Mouse (Mus musculus): Measurements from ENCODE around the gene Ankrd33b. TPM values are rescaled to one million over a fixed set of nuclear protein-coding genes. Genes with fewer than 3 reads are reported as not detected.

The Ankrd33b gene
- 0.78 and 1.1 TPM in 2 replicates for polyA plus RNA-seq (2014; fragmentation: Nextera tagmentation; extraction: Ambion mirVana)

DNA sequence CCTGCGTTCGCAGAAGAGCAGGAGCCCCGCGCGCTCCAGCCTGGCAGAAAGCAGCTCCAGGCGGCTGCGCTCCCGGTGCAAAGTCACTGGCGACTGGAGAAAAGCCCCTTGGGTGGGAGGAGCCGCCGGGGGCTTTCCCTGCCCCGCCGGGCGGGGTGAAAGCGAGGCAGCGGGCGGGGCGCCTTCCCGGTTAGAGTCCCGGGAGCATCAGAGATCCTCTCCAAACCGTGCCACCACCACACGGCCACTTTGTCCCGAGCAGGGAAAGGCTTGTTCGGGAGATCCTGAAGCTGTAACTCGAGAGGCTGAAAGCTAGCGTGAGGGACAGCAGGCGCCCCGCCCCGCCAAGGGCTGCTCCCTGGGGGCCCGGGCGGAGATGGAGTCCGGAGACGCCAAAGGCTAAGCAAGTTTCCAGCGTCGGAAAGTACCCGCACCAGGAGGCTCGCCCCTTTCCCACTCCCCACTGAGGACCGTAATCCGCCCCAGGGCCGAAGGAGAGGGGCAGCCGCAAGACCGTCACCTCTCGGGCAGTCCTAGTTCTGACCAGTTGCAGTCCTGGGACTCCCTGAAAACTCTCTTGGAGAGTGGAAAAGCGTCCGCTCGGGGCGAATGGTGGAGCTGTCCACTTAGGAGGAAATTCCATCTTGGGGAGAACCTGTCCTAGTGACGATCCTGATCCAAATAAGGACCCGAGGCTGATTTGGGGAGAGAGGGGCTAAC, at the start of gene Ankrd33b:
TSS of gene Ankrd33b (minus strand) at position 246 of the 720 bp plus-strand sequence.
- Histone ChIP-seq H3K27ac (ENCODE audit: low read depth, low read length) (no peak within 1 kb of the TSS), H3K4me1 (ENCODE audit: control insufficient read depth, insufficient read depth, low read length) (peaks cover 13% of the 10 kb centered on the region; the same call in 1 of the 2 replicates), H3K4me2 (ENCODE audit: low read depth) (peak within 1 kb of the TSS; percentile 99), H3K9ac (ENCODE audit: low read length) (peak within 1 kb of the TSS; percentile 48), H3K36me3 (ENCODE audit: control insufficient read depth, insufficient read depth, low read length) (no peaks in the 10 kb centered on the region), H3K9me3 (ENCODE audit: control insufficient read depth, low read length) (no peaks in the 10 kb centered on the region), H3K4me3 (ENCODE audit: low read depth, low read length) (peak within 1 kb of the TSS; percentile 62), H3K27me3 (ENCODE audit: control insufficient read depth, insufficient read depth, low read length) (peaks cover 49% of the 10 kb centered on the region)
- ATAC-seq (ENCODE audit: insufficient read depth, low FRiP score, low TSS enrichment), result peak; percentile 45; the same call in 1 of the 2 replicates
- under 1% methylated on average over 44 of the region's 49 CpGs for WGBS
- peak; percentile 70 for DNase-seq (ENCODE audit: low spot score)

DNA sequence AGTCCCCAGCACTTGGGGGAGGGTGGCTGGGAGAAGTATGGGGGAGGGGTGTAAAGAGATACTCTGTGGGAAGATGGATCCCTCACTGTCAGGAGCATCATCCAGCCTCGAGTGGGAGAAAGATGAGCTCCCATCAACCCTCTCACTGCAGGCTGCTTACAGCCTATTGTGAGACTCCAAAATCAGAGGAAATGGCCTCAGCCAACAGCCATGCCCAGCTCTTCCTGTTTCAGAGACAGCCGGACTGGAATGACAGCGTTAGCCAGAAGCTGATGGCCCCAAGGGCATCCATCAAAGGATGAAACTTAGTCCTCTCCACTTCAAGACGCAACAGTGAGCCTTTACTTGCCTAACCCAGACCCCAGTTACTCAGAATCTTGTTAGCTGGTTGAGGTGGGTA, 47.7 kb upstream of the Ankrd33b start:
- WGBS, result 73% methylated on average over 4 of the region's 4 CpGs
- no peak for ATAC-seq (ENCODE audit: insufficient read depth, low FRiP score, low TSS enrichment)
- Histone ChIP-seq H3K27me3 (ENCODE audit: control insufficient read depth, insufficient read depth, low read length) (no peaks in the 10 kb centered on the region), H3K36me3 (ENCODE audit: control insufficient read depth, insufficient read depth, low read length) (no peaks in the 10 kb centered on the region), H3K9ac (ENCODE audit: low read length) (no peak overlapping the region), H3K4me1 (ENCODE audit: control insufficient read depth, insufficient read depth, low read length) (no peaks in the 10 kb centered on the region), H3K9me3 (ENCODE audit: control insufficient read depth, low read length) (no peaks in the 10 kb centered on the region), H3K27ac (ENCODE audit: low read depth, low read length) (no peak overlapping the region), H3K4me3 (ENCODE audit: low read depth, low read length) (no peak overlapping the region), H3K4me2 (ENCODE audit: low read depth) (no peak overlapping the region)
- no peak for DNase-seq (ENCODE audit: low spot score)

DNA sequence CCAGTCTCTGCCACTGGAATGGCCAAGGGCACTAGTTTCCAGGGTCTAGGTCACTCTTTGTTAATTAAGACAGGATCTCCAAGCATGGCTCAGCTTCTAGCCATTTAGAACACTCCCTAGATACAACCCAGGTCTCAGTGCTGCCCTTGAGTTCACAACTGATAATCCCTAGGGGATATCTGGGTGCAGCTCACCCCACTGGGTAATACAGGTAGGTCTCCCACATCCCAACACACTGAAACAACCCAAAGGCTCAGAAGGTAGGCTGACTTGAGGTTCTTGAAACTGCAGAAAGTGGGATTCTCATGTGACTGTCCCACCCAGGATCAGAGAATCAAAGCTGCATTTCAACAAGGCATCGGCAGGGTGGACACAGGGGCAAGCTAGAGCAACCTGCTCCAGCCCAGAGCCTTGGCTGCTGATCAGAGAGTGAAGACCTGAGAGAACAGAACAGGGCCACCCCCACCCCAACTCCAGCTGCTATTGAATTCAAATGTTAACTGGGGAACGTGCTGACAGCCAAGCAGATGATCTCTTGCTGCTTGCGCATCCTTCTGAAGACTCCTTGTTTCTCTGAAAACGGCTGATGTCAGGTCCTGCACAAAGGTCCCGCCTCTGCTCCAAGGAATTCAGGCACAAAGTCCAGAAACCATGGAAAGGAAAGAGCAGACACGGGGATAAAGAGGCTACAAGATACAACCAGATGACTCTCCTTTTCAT, 46.8 kb upstream of the Ankrd33b start:
- Histone ChIP-seq H3K27ac (ENCODE audit: low read depth, low read length) (no peak overlapping the region), H3K9me3 (ENCODE audit: control insufficient read depth, low read length) (no peaks in the 10 kb centered on the region), H3K27me3 (ENCODE audit: control insufficient read depth, insufficient read depth, low read length) (no peaks in the 10 kb centered on the region), H3K36me3 (ENCODE audit: control insufficient read depth, insufficient read depth, low read length) (no peaks in the 10 kb centered on the region), H3K4me2 (ENCODE audit: low read depth) (no peak overlapping the region), H3K4me3 (ENCODE audit: low read depth, low read length) (no peak overlapping the region), H3K9ac (ENCODE audit: low read length) (no peak overlapping the region), H3K4me1 (ENCODE audit: control insufficient read depth, insufficient read depth, low read length) (no peaks in the 10 kb centered on the region)
- DNase-seq (ENCODE audit: low spot score) (no peak), ATAC-seq (ENCODE audit: insufficient read depth, low FRiP score, low TSS enrichment) (no peak)
- WGBS, result 56% methylated on average over 6 of the region's 6 CpGs

DNA sequence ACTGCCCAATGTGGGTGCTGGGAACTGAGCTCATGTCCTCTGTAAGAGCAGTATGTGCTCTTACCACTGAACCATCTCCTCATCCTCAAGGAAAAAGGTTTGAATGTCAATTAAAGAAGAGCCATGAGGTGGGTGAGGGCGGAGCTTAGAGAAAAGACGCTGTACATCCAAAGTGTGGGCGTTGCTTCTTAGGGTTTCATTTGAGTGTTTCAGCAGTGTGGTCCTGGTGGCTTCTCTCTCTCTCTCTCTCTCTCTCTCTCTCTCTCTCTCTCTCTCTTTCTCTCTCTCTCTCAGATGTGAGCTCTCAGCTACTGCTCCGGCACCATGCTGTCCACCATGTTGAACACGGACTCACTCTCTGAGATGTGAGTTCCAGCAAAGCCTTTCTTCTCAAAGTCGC, 46.1 kb upstream of the Ankrd33b start:
- H3K4me2 ChIP-seq (ENCODE audit: low read depth), result no peak overlapping the region
- ATAC-seq (ENCODE audit: insufficient read depth, low FRiP score, low TSS enrichment) (no peak), DNase-seq (ENCODE audit: low spot score) (no peak)
- no peak overlapping the region for H3K27ac ChIP-seq (ENCODE audit: low read depth, low read length)
- WGBS, result 86% methylated on average over 6 of the region's 6 CpGs
- no peaks in the 10 kb centered on the region for H3K36me3 ChIP-seq (ENCODE audit: control insufficient read depth, insufficient read depth, low read length)
- H3K4me3 ChIP-seq (ENCODE audit: low read depth, low read length), result no peak overlapping the region
- no peak overlapping the region for H3K9ac ChIP-seq (ENCODE audit: low read length)
- H3K27me3 ChIP-seq (ENCODE audit: control insufficient read depth, insufficient read depth, low read length), result no peaks in the 10 kb centered on the region
- no peaks in the 10 kb centered on the region for H3K9me3 ChIP-seq (ENCODE audit: control insufficient read depth, low read length)
- H3K4me1 ChIP-seq (ENCODE audit: control insufficient read depth, insufficient read depth, low read length), result no peaks in the 10 kb centered on the region

DNA sequence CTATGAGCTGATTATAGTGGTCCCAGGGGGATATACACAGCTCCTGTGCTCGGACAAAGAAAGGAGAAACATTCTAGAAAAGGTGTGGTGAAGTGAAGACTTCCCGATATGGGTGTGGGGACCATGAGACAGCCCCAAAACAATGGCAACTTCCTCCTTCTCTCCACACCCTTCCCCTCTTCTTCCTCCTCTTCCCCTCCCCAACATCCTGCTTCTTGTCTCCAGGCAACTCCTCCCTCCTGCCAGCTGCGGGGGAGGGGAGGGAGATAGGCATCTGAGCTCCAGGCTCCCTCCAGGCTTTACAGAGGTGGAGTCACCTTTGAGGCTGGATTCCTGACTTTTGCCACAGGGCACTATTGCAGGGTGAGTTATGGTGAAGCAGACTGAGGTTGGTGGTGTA, 45.4 kb upstream of the Ankrd33b start:
- no peak overlapping the region for H3K4me3 ChIP-seq (ENCODE audit: low read depth, low read length)
- H3K27me3 ChIP-seq (ENCODE audit: control insufficient read depth, insufficient read depth, low read length), result no peaks in the 10 kb centered on the region
- no peak overlapping the region for H3K27ac ChIP-seq (ENCODE audit: low read depth, low read length)
- DNase-seq (ENCODE audit: low spot score), result no peak
- H3K4me2 ChIP-seq (ENCODE audit: low read depth), result no peak overlapping the region
- WGBS, result 57% methylated on average over 3 of the region's 3 CpGs
- H3K36me3 ChIP-seq (ENCODE audit: control insufficient read depth, insufficient read depth, low read length), result no peaks in the 10 kb centered on the region
- no peak overlapping the region for H3K9ac ChIP-seq (ENCODE audit: low read length)
- ATAC-seq (ENCODE audit: insufficient read depth, low FRiP score, low TSS enrichment), result no peak
- H3K4me1 ChIP-seq (ENCODE audit: control insufficient read depth, insufficient read depth, low read length), result no peaks in the 10 kb centered on the region
- H3K9me3 ChIP-seq (ENCODE audit: control insufficient read depth, low read length), result no peaks in the 10 kb centered on the region

DNA sequence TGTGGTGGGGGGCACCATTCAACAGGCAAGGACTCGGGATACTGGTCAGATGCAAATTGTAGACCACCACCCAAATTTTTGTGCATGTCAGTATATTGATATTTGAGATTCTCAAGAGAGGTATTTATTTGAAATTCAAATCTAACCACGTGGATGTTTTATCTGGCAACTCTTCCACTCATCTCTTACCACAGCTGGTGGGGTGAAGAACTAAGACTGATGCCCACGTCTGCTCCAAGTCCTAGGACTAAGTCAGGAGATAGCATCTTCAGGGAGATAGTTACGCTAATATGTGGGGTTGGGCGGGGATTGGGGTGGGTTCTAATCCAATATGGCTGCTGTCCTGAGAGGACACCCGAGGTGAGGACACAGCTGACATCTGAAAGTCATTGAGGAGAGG, 44.9 kb upstream of the Ankrd33b start:
- WGBS, result 87% methylated on average over 6 of the region's 6 CpGs
- H3K4me3 ChIP-seq (ENCODE audit: low read depth, low read length), result no peak overlapping the region
- H3K27me3 ChIP-seq (ENCODE audit: control insufficient read depth, insufficient read depth, low read length), result no peaks in the 10 kb centered on the region
- H3K9ac ChIP-seq (ENCODE audit: low read length), result no peak overlapping the region
- H3K9me3 ChIP-seq (ENCODE audit: control insufficient read depth, low read length), result no peaks in the 10 kb centered on the region
- ATAC-seq (ENCODE audit: insufficient read depth, low FRiP score, low TSS enrichment) (no peak), DNase-seq (ENCODE audit: low spot score) (no peak)
- no peak overlapping the region for H3K4me2 ChIP-seq (ENCODE audit: low read depth)
- no peaks in the 10 kb centered on the region for H3K4me1 ChIP-seq (ENCODE audit: control insufficient read depth, insufficient read depth, low read length)
- H3K27ac ChIP-seq (ENCODE audit: low read depth, low read length), result no peak overlapping the region
- no peaks in the 10 kb centered on the region for H3K36me3 ChIP-seq (ENCODE audit: control insufficient read depth, insufficient read depth, low read length)

DNA sequence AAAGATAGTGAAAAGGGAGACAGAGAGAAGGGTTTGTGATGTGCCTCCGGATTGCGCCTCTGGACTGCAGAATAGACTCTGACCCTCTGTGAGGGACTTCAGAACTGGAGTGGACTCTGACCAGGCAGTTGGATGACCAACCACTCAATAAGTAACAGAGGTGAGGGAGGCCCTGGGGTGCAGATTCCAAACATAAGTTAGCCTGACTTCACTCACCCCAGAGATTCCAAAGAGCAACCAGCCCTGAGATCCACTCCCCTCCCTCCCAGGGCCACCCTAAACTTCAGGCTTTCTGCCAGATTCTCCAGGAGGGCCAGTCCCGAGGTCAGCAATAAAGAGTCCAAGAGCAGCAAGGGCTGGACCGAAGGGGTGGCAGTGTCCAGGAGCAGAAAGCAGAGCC, 40.0 kb upstream of the Ankrd33b start:
- Histone ChIP-seq H3K27me3 (ENCODE audit: control insufficient read depth, insufficient read depth, low read length) (no peaks in the 10 kb centered on the region), H3K4me2 (ENCODE audit: low read depth) (no peak overlapping the region), H3K9me3 (ENCODE audit: control insufficient read depth, low read length) (no peaks in the 10 kb centered on the region), H3K27ac (ENCODE audit: low read depth, low read length) (no peak overlapping the region), H3K36me3 (ENCODE audit: control insufficient read depth, insufficient read depth, low read length) (no peaks in the 10 kb centered on the region), H3K4me3 (ENCODE audit: low read depth, low read length) (no peak overlapping the region), H3K4me1 (ENCODE audit: control insufficient read depth, insufficient read depth, low read length) (no peaks in the 10 kb centered on the region), H3K9ac (ENCODE audit: low read length) (no peak overlapping the region)
- WGBS, result 86% methylated on average over 4 of the region's 4 CpGs
- DNase-seq (ENCODE audit: low spot score) (no peak), ATAC-seq (ENCODE audit: insufficient read depth, low FRiP score, low TSS enrichment) (no peak)

DNA sequence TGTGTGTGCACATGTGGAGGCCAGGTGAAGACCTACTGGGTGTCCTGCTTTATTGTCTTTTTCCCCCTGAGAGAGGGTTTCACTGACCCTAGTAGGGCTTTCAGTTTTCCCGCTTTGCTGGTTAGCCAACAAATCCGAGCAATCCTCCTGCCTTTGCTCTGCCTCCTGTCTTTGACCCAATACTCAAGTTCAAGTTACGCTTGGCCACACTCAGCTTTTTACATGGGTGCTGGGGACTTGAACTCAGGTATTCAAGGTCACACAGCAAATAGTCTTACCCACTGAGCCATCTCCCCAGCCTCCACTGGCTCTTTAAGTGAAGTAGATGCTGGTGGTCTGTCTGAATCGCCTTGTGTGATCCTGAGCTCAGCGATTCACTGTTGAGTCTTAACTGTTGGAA, 39.4 kb upstream of the Ankrd33b start:
- Histone ChIP-seq H3K27ac (ENCODE audit: low read depth, low read length) (no peak overlapping the region), H3K4me1 (ENCODE audit: control insufficient read depth, insufficient read depth, low read length) (no peaks in the 10 kb centered on the region), H3K4me2 (ENCODE audit: low read depth) (no peak overlapping the region), H3K4me3 (ENCODE audit: low read depth, low read length) (no peak overlapping the region), H3K36me3 (ENCODE audit: control insufficient read depth, insufficient read depth, low read length) (no peaks in the 10 kb centered on the region), H3K27me3 (ENCODE audit: control insufficient read depth, insufficient read depth, low read length) (no peaks in the 10 kb centered on the region), H3K9ac (ENCODE audit: low read length) (no peak overlapping the region), H3K9me3 (ENCODE audit: control insufficient read depth, low read length) (no peaks in the 10 kb centered on the region)
- WGBS, result 87% methylated on average over 5 of the region's 5 CpGs
- no peak for ATAC-seq (ENCODE audit: insufficient read depth, low FRiP score, low TSS enrichment)
- no peak for DNase-seq (ENCODE audit: low spot score)

DNA sequence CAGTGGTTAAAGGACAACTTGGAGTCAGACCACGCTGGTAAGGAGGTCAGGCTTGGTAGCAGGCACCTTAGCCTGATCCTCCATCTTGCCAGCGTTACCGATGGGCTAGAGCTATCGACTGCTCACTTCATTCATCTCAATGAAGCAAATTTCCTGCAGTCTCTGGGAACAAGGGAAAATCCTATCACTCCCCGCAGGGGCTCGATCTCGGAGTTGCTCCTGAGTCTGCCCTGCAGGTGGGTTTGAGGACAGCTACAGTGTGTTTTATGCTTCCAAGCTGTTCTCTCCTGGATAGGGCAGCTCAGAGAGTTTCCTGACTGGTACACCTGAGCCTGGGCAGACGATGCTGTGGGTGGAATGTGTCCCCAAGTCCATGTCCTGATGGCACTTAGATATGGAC, 36.8 kb upstream of the Ankrd33b start:
- H3K4me3 ChIP-seq (ENCODE audit: low read depth, low read length), result no peak overlapping the region
- no peak overlapping the region for H3K9ac ChIP-seq (ENCODE audit: low read length)
- ATAC-seq (ENCODE audit: insufficient read depth, low FRiP score, low TSS enrichment) (no peak), DNase-seq (ENCODE audit: low spot score) (no peak)
- H3K27me3 ChIP-seq (ENCODE audit: control insufficient read depth, insufficient read depth, low read length), result no peaks in the 10 kb centered on the region
- no peaks in the 10 kb centered on the region for H3K36me3 ChIP-seq (ENCODE audit: control insufficient read depth, insufficient read depth, low read length)
- H3K4me2 ChIP-seq (ENCODE audit: low read depth), result no peak overlapping the region
- H3K27ac ChIP-seq (ENCODE audit: low read depth, low read length), result no peak overlapping the region
- no peaks in the 10 kb centered on the region for H3K4me1 ChIP-seq (ENCODE audit: control insufficient read depth, insufficient read depth, low read length)
- 84% methylated on average over 8 of the region's 8 CpGs for WGBS
- H3K9me3 ChIP-seq (ENCODE audit: control insufficient read depth, low read length), result no peaks in the 10 kb centered on the region

Data from neural tube, embryonic 11.5 days (tissue).